Mouse (Mus musculus): ENCODE data around the gene H2-DMa. TPM values are rescaled to one million over a fixed set of nuclear protein-coding genes. Genes with fewer than 3 reads are reported as not detected.

H2-DMa gene
- total and polyA plus RNA-seq, 2 experiments from 2014 or later, result 4.2 to 7.2 TPM

- H3K36me3 ChIP-seq (replicated peaks; ENCODE audit: control insufficient read depth, insufficient read depth, low read length), result peaks cover 53% of the 10 kb centered on the region
- H3K4me1 ChIP-seq (ENCODE audit: control insufficient read depth, insufficient read depth), result no peaks in the 10 kb centered on the region
- H3K9me3 ChIP-seq (replicated peaks; ENCODE audit: control insufficient read depth, low read length), result peaks cover 5% of the 10 kb centered on the region; the same call in 1 of the 2 replicates
- H3K4me2 ChIP-seq (ENCODE audit: low read depth, low read length), result no peak overlapping the region
- ATAC-seq (ENCODE audit: insufficient read depth, low read depth), result peak; percentile 28; the same call in 1 of the 2 replicates
- TF ChIP-seq CTCF (IDR thresholded peaks at IDR 0.05; ENCODE audit: low read depth), result no peak
- TF ChIP-seq EP300 (IDR thresholded peaks at IDR 0.05; ENCODE audit: low read depth), result no peak
- no peak for DNase-seq (ENCODE audit: low spot score)
- no peak overlapping the region for H3K9ac ChIP-seq (replicated peaks; ENCODE audit: low read depth, low read length)
- no peaks in the 10 kb centered on the region for H3K27me3 ChIP-seq (ENCODE audit: control insufficient read depth, insufficient read depth, low read length)
- WGBS, result 72% methylated on average over 3 of the region's 3 CpGs
- H3K27ac ChIP-seq (ENCODE audit: low read depth), result peak overlapping the region; percentile 34; the same call in 1 of the 2 replicates
- no peak overlapping the region for H3K4me3 ChIP-seq (ENCODE audit: low read depth, low read length)
Observed at GRCm38 (mm10) chr17:34109806-34110195, 9.5 kb upstream of the H2-DMa start.

- no peak overlapping the region for H3K4me3 ChIP-seq (ENCODE audit: low read depth, low read length)
- no peak for TF ChIP-seq EP300 (IDR thresholded peaks at IDR 0.05; ENCODE audit: low read depth)
- TF ChIP-seq CTCF (IDR thresholded peaks at IDR 0.05; ENCODE audit: low read depth), result no peak
- no peaks in the 10 kb centered on the region for H3K27me3 ChIP-seq (ENCODE audit: control insufficient read depth, insufficient read depth, low read length)
- 56% methylated on average over 8 of the region's 8 CpGs for WGBS
- H3K4me1 ChIP-seq (ENCODE audit: control insufficient read depth, insufficient read depth), result no peaks in the 10 kb centered on the region
- DNase-seq (ENCODE audit: low spot score) (no peak), ATAC-seq (ENCODE audit: insufficient read depth, low read depth) (no peak)
- H3K36me3 ChIP-seq (replicated peaks; ENCODE audit: control insufficient read depth, insufficient read depth, low read length), result peaks cover 58% of the 10 kb centered on the region
- H3K27ac ChIP-seq (ENCODE audit: low read depth), result peak overlapping the region; percentile 34
- H3K4me2 ChIP-seq (ENCODE audit: low read depth, low read length), result no peak overlapping the region
- peaks cover 2% of the 10 kb centered on the region; the same call in 1 of the 2 replicates for H3K9me3 ChIP-seq (replicated peaks; ENCODE audit: control insufficient read depth, low read length)
- H3K9ac ChIP-seq (replicated peaks; ENCODE audit: low read depth, low read length), result no peak overlapping the region
Observed at GRCm38 (mm10) chr17:34110309-34110708, 9.0 kb upstream of the H2-DMa start.

- Histone ChIP-seq H3K9ac (replicated peaks; ENCODE audit: low read depth, low read length) (no peak overlapping the region), H3K27me3 (ENCODE audit: control insufficient read depth, insufficient read depth, low read length) (no peaks in the 10 kb centered on the region), H3K4me1 (ENCODE audit: control insufficient read depth, insufficient read depth) (peaks cover 9% of the 10 kb centered on the region; the same call in 1 of the 2 replicates), H3K36me3 (replicated peaks; ENCODE audit: control insufficient read depth, insufficient read depth, low read length) (peaks cover 88% of the 10 kb centered on the region), H3K4me3 (ENCODE audit: low read depth, low read length) (no peak overlapping the region), H3K27ac (ENCODE audit: low read depth) (no peak overlapping the region), H3K9me3 (replicated peaks; ENCODE audit: control insufficient read depth, low read length) (no peaks in the 10 kb centered on the region), H3K4me2 (ENCODE audit: low read depth, low read length) (no peak overlapping the region)
- no peak for TF ChIP-seq CTCF (IDR thresholded peaks at IDR 0.05; ENCODE audit: low read depth)
- TF ChIP-seq EP300 (IDR thresholded peaks at IDR 0.05; ENCODE audit: low read depth), result no peak
- WGBS, result 88% methylated on average over 7 of the region's 7 CpGs
- DNase-seq (ENCODE audit: low spot score) (no peak), ATAC-seq (ENCODE audit: insufficient read depth, low read depth) (no peak)
Observed at GRCm38 (mm10) chr17:34114114-34114513, 5.2 kb upstream of the H2-DMa start.

GRCm38 (mm10) chr17:34116736-34117370, 2.5 kb upstream of the H2-DMa start:
- WGBS, result 23% methylated on average over 7 of the region's 7 CpGs
- peak overlapping the region; percentile 86 for H3K9ac ChIP-seq (replicated peaks; ENCODE audit: low read depth, low read length)
- peaks cover 9% of the 10 kb centered on the region; the same call in 1 of the 2 replicates for H3K4me1 ChIP-seq (ENCODE audit: control insufficient read depth, insufficient read depth)
- no peaks in the 10 kb centered on the region for H3K9me3 ChIP-seq (replicated peaks; ENCODE audit: control insufficient read depth, low read length)
- DNase-seq (ENCODE audit: low spot score) (no peak), ATAC-seq (ENCODE audit: insufficient read depth, low read depth) (no peak)
- peaks cover 64% of the 10 kb centered on the region for H3K36me3 ChIP-seq (replicated peaks; ENCODE audit: control insufficient read depth, insufficient read depth, low read length)
- TF ChIP-seq EP300 (IDR thresholded peaks at IDR 0.05; ENCODE audit: low read depth) (no peak), CTCF (IDR thresholded peaks at IDR 0.05; ENCODE audit: low read depth) (no peak)
- 0 out of 2 replicates have a peak overlapping the region, but pooled peaks have one; percentile 11 for H3K27ac ChIP-seq (ENCODE audit: low read depth)
- H3K4me2 ChIP-seq (ENCODE audit: low read depth, low read length), result peak overlapping the region; percentile 82
- no peaks in the 10 kb centered on the region for H3K27me3 ChIP-seq (ENCODE audit: control insufficient read depth, insufficient read depth, low read length)
- H3K4me3 ChIP-seq (ENCODE audit: low read depth, low read length), result peak overlapping the region; percentile 95

GRCm38 (mm10) chr17:34117421-34118112, 1.8 kb upstream of the H2-DMa start:
- peak overlapping the region; percentile 82 for H3K4me2 ChIP-seq (ENCODE audit: low read depth, low read length)
- under 1% methylated on average over 5 of the region's 5 CpGs for WGBS

More at GRCm38 (mm10) chr17:34117421-34118112, 1.8 kb upstream of the H2-DMa start:
- ATAC-seq (ENCODE audit: insufficient read depth, low read depth) (no peak), DNase-seq (ENCODE audit: low spot score) (peak; percentile 51)
- H3K27me3 ChIP-seq (ENCODE audit: control insufficient read depth, insufficient read depth, low read length), result no peaks in the 10 kb centered on the region
- no peak for TF ChIP-seq CTCF (IDR thresholded peaks at IDR 0.05; ENCODE audit: low read depth)
- no peak for TF ChIP-seq EP300 (IDR thresholded peaks at IDR 0.05; ENCODE audit: low read depth)
- peaks cover 57% of the 10 kb centered on the region for H3K36me3 ChIP-seq (replicated peaks; ENCODE audit: control insufficient read depth, insufficient read depth, low read length)
- peak overlapping the region; percentile 86 for H3K9ac ChIP-seq (replicated peaks; ENCODE audit: low read depth, low read length)
- peaks cover 9% of the 10 kb centered on the region; the same call in 1 of the 2 replicates for H3K4me1 ChIP-seq (ENCODE audit: control insufficient read depth, insufficient read depth)
- H3K4me3 ChIP-seq (ENCODE audit: low read depth, low read length), result peak overlapping the region; percentile 95
- H3K27ac ChIP-seq (ENCODE audit: low read depth), result 0 out of 2 replicates have a peak overlapping the region, but pooled peaks have one; percentile 77
- H3K9me3 ChIP-seq (replicated peaks; ENCODE audit: control insufficient read depth, low read length), result no peaks in the 10 kb centered on the region
